Mouse (Mus musculus): Measurements from ENCODE around the gene Barx1. TPM values are rescaled to one million over a fixed set of nuclear protein-coding genes. Genes with fewer than 3 reads are reported as not detected.

Barx1 gene
- total and polyA plus RNA-seq, 3 experiments: not detected

- Histone ChIP-seq H3K27ac (ENCODE audit: control insufficient read depth, low read depth, low read length) (no peak overlapping the region), H3K36me3 (ENCODE audit: control insufficient read depth in 1 of 2, insufficient read depth in 2 of 2, low read length in 2 of 2) (no peaks in the 10 kb centered on the region), H3K9me3 (replicated peaks; ENCODE audit: insufficient read depth, low read length) (no peaks in the 10 kb centered on the region), H3K9ac (ENCODE audit: control insufficient read depth, low read depth, low read length, poor library complexity, severe bottlenecking) (no peak overlapping the region), H3K27me3 (ENCODE audit: control insufficient read depth in 1 of 2, insufficient read depth in 2 of 2, low read length in 2 of 2) (no peaks in the 10 kb centered on the region), H3K79me2 (ENCODE audit: control insufficient read depth, insufficient read depth, low read length, poor library complexity) (no peaks in the 10 kb centered on the region), H3K4me1 (ENCODE audit: control insufficient read depth in 1 of 2, insufficient read depth in 2 of 2, low read length in 2 of 2) (no peaks in the 10 kb centered on the region), H3K4me3 (ENCODE audit: control insufficient read depth in 1 of 2, insufficient read depth in 1 of 2, low read depth in 2 of 2, low read length in 2 of 2) (no peak overlapping the region)
- no peak for DNase-seq (ENCODE audit: low read depth, low spot score)
- TF ChIP-seq KAT2A (conservative IDR thresholded peaks at IDR 0.05; ENCODE audit: low read depth, low read length) (no peak), POLR2AphosphoS5 (IDR thresholded peaks at IDR 0.05; ENCODE audit: borderline replicate concordance, low read depth, low read length) (no peak), RCOR1 (IDR thresholded peaks at IDR 0.05; ENCODE audit: low read depth, low read length) (no peak), SIN3A (IDR thresholded peaks at IDR 0.05; ENCODE audit: low read length) (no peak), USF2 (IDR thresholded peaks at IDR 0.05; ENCODE audit: borderline replicate concordance in 1 of 2, insufficient read depth in 1 of 2, low read depth in 1 of 2, low read length in 2 of 2) (no peak)
Measured at GRCm38 (mm10) chr13:48706385-48706951, 43.7 kb downstream of the Barx1 start.

GRCm38 (mm10) chr13:48712675-48713074, 49.9 kb downstream of the Barx1 start:
- DNase-seq (ENCODE audit: low read depth, low spot score): peak; percentile 13
- Histone ChIP-seq H3K27ac (ENCODE audit: control insufficient read depth, low read depth, low read length) (no peak overlapping the region), H3K9me3 (replicated peaks; ENCODE audit: insufficient read depth, low read length) (no peaks in the 10 kb centered on the region), H3K4me1 (ENCODE audit: control insufficient read depth in 1 of 2, insufficient read depth in 2 of 2, low read length in 2 of 2) (no peaks in the 10 kb centered on the region), H3K9ac (ENCODE audit: control insufficient read depth, low read depth, low read length, poor library complexity, severe bottlenecking) (no peak overlapping the region), H3K79me2 (ENCODE audit: control insufficient read depth, insufficient read depth, low read length, poor library complexity) (no peaks in the 10 kb centered on the region), H3K36me3 (ENCODE audit: control insufficient read depth in 1 of 2, insufficient read depth in 2 of 2, low read length in 2 of 2) (no peaks in the 10 kb centered on the region), H3K4me3 (ENCODE audit: control insufficient read depth in 1 of 2, insufficient read depth in 1 of 2, low read depth in 2 of 2, low read length in 2 of 2) (no peak overlapping the region), H3K27me3 (ENCODE audit: control insufficient read depth in 1 of 2, insufficient read depth in 2 of 2, low read length in 2 of 2) (no peaks in the 10 kb centered on the region)
- TF ChIP-seq RAD21 (IDR thresholded peaks at IDR 0.05; ENCODE audit: low read depth, low read length) (no peak), MYC (IDR thresholded peaks at IDR 0.05; ENCODE audit: low read depth, low read length) (no peak), ZNF384 (IDR thresholded peaks at IDR 0.05; ENCODE audit: low read depth, low read length) (no peak), USF1 (IDR thresholded peaks at IDR 0.05; ENCODE audit: low read depth, low read length) (no peak), ZMIZ1 (IDR thresholded peaks at IDR 0.05; ENCODE audit: low read depth, low read length) (no peak), SIN3A (IDR thresholded peaks at IDR 0.05; ENCODE audit: low read length) (no peak), BHLHE40 (IDR thresholded peaks at IDR 0.05; ENCODE audit: borderline replicate concordance, low read depth, low read length) (no peak), CTCF (IDR thresholded peaks at IDR 0.05 in 2 of 3, conservative IDR thresholded peaks at IDR 0.05 in 1 of 3; ENCODE audit: control insufficient read depth in 1 of 3, insufficient read depth in 1 of 3, low read depth in 2 of 3, low read length in 3 of 3, poor library complexity in 1 of 3, severe bottlenecking in 1 of 3) (no peak), CHD2 (IDR thresholded peaks at IDR 0.05; ENCODE audit: low read length) (no peak), TCF12 (IDR thresholded peaks at IDR 0.05; ENCODE audit: low read depth, low read length) (no peak), GATA1 (IDR thresholded peaks at IDR 0.05; ENCODE audit: low read depth, low read length) (no peak), GABPA (IDR thresholded peaks at IDR 0.05; ENCODE audit: low read depth, low read length) (no peak)

Data from MEL (cell line).